ENCODE assay signal across 9 mouse cellular contexts in the genomic region with DNA sequence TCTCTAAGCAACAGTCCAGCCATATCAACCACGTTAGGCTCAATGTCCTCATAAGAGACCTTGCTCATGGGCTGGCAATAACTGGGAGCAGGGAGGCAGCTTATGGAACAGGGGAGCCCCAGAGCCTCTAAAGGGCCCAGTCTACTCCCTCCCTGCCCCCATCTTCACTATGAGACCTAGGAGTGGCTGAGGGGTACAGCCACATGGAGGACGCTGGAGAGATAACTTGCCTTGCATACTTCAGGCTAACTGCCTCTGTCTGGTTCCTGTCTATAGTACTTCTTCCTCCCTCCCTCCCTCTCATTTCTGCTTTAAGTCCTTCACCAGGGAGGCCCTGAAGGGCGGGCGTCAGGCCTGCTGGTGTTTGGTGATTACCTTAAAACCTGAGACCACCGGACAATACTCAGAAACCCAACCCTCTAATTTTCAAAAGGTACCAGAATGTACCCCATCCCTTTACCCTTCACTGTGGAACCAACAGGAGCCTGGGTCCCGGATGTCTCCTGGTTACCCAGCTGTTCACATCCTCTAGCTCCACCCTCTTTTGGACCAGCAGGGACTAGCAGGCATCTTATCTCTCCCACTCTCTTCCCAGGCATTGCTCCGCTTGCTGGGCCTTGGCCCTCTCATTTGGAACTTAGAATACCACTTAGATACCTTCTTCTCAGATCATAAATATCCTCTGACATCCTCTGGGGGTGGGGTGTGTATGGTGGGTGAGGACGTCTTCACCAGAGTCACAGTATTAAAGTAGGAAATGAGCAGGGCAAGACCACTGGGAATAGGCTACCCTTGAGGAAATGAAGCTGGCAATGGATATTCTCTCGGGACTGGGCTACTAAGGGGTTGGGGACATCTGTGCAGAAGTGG. TPM values are rescaled to one million over a fixed set of nuclear protein-coding genes. Genes with fewer than 3 reads are reported as not detected.
DNase-seq lines count a peak whose midpoint lies in the region; ATAC-seq and TF ChIP-seq lines count a peak whose summit lies in the region.
"Had no signal": no experiment of that assay in that cellular context is flagged by ENCODE, and none has a peak within 500 bp of the region (broad histone marks: within the 10 kb centered on the region; RNA-seq: fewer than 3 reads in every experiment).

No protein-coding gene starts in this region.

- H3K27me3 ChIP-seq in myocyte (ENCODE audit: control insufficient read depth, insufficient read depth, insufficient read length), result no peaks in the 10 kb centered on the region

- H3ac ChIP-seq in myocyte (ENCODE audit: control insufficient read depth, insufficient read length), result no peak overlapping the region

- peak overlapping the region; percentile 72 for H3K27ac ChIP-seq in left cerebral cortex, adult 2 months
- peak overlapping the region; percentile 62; the same call in 1 of the 2 replicates for H3K27ac ChIP-seq in embryonic fibroblast, embryonic 13.5 days (ENCODE audit: insufficient read depth, low read length)

- peak; percentile 94 for DNase-seq in heart, adult 11 months
- DNase-seq in heart, adult 9 months (ENCODE audit: low spot score in 2 of 2), result no peak
- no peak for DNase-seq in left cerebral cortex, adult 2 months (ENCODE audit: extremely low spot score in 1 of 2, low spot score in 2 of 2)
- no peak for DNase-seq in left cerebral cortex, postnatal 4 days
- DNase-seq in right cerebral cortex, adult 18-20 months, result no peak
- DNase-seq: cerebellum, adult 18-20 months had no signal

- H3K79me2 ChIP-seq in myocyte (ENCODE audit: control insufficient read depth, insufficient read depth), result peaks cover 34% of the 10 kb centered on the region

- no peak for ATAC-seq in CD4-positive, CD25-positive, alpha-beta regulatory T cell, adult 4 months

- intact Hi-C loops in left cerebral cortex, adult 2 months (cut with DNase I), result no loop called here
- intact Hi-C loops in left cerebral cortex, postnatal 4 days (cut with DNase I), result no loop called here

- TF ChIP-seq CTCF in left cerebral cortex, adult 2 months (IDR thresholded peaks at IDR 0.05), result no peak
- no peak for TF ChIP-seq CTCF in embryonic fibroblast, embryonic 13.5 days (IDR thresholded peaks at IDR 0.05; ENCODE audit: borderline replicate concordance, insufficient read depth, low read length)

- H3K4me2 ChIP-seq in myocyte (ENCODE audit: low read depth), result peak overlapping the region; percentile 65

- no peak overlapping the region for H3K4me3 ChIP-seq in left cerebral cortex, adult 2 months
- H3K4me3 ChIP-seq in embryonic fibroblast, embryonic 13.5 days (ENCODE audit: insufficient read depth, low read length), result no peak overlapping the region
- H3K4me3 ChIP-seq in myocyte, result no peak overlapping the region

- peaks cover 9% of the 10 kb centered on the region; the same call in 1 of the 2 replicates for H3K4me1 ChIP-seq in embryonic fibroblast, embryonic 13.5 days (ENCODE audit: control insufficient read depth, insufficient read depth, low read length)

- TF ChIP-seq POLR2A in embryonic fibroblast, embryonic 13.5 days (IDR thresholded peaks at IDR 0.05; ENCODE audit: low read depth, low read length), result no peak
- no peak for TF ChIP-seq POLR2A in myocyte (IDR thresholded peaks at IDR 0.05; ENCODE audit: insufficient read length, low read depth)

- no peaks in the 10 kb centered on the region for H3K36me3 ChIP-seq in myocyte (ENCODE audit: control insufficient read depth, insufficient read depth)

TF ChIP-seq in myocyte, 11 proteins besides CTCF, POLR2A, EP300 and RAD21:
- no peak for TF ChIP-seq E2F4 (IDR thresholded peaks at IDR 0.05; ENCODE audit: insufficient read depth)
- no peak for TF ChIP-seq TCF3 (IDR thresholded peaks at IDR 0.05; ENCODE audit: insufficient read length, low read depth)
- no peak for TF ChIP-seq SRF (IDR thresholded peaks at IDR 0.05; ENCODE audit: control insufficient read depth, insufficient read length, low read depth)
- TF ChIP-seq USF1 (IDR thresholded peaks at IDR 0.05; ENCODE audit: low read depth), result no peak
- TF ChIP-seq MYOD1 (IDR thresholded peaks at IDR 0.05; ENCODE audit: control insufficient read depth in 1 of 3, insufficient read length in 2 of 3, low read depth in 2 of 3), result no peak
- no peak for TF ChIP-seq POLR2AphosphoS2 (IDR thresholded peaks at IDR 0.05; ENCODE audit: insufficient read length, low read depth)
- TF ChIP-seq MYOG (IDR thresholded peaks at IDR 0.05; ENCODE audit: control insufficient read depth in 1 of 3, insufficient read depth in 1 of 3, insufficient read length in 2 of 3, low read depth in 2 of 3), result no peak
- no peak for TF ChIP-seq TCF12 (IDR thresholded peaks at IDR 0.05; ENCODE audit: insufficient read depth, poor library complexity, severe bottlenecking)
- no peak for TF ChIP-seq REST (IDR thresholded peaks at IDR 0.05; ENCODE audit: insufficient read depth, insufficient read length)
- TF ChIP-seq CEBPB (IDR thresholded peaks at IDR 0.05; ENCODE audit: insufficient read depth, poor library complexity, severe bottlenecking), result no peak
- TF ChIP-seq MAX (IDR thresholded peaks at IDR 0.05; ENCODE audit: low read depth), result no peak
TF ChIP-seq in myocyte: peak in this region for 0.

RNA-seq across cellular contexts. Expression of a gene that starts 1.8 kb away (rescaled TPM):
- 100 to 1,000 TPM; 853 to 870 TPM for total RNA-seq in left cerebral cortex, adult 2 months (2021)
- 1,000 to 10,000 TPM; 1,273 to 1,305 TPM for total RNA-seq in left cerebral cortex, postnatal 4 days (2021)
- 532 and 536 TPM in 2 replicates for polyA plus RNA-seq in embryonic fibroblast, embryonic 13.5 days (2011; ENCODE audit: insufficient read length, low read depth, missing spikeins)
- 265 TPM for polyA plus RNA-seq in myocyte (2012; fragmentation: generic; extraction: Trizol)
- 100 to 1,000 TPM; 291 TPM for polyA plus RNA-seq in CD4-positive, CD25-positive, alpha-beta regulatory T cell, adult 4 months (2017; shearing (Covaris generic))

RNA-seq across cellular contexts. Expression of a gene that starts 20.4 kb away (rescaled TPM):
- 1 to 10 TPM; 1.7 to 1.9 TPM for total RNA-seq in left cerebral cortex, adult 2 months (2021)
- total RNA-seq in left cerebral cortex, postnatal 4 days (2021), result not detected
- polyA plus RNA-seq in embryonic fibroblast, embryonic 13.5 days (2011; ENCODE audit: insufficient read length, low read depth, missing spikeins), result not detected in 2 replicates
- polyA plus RNA-seq in myocyte (2012; fragmentation: generic; extraction: Trizol), result not detected
- not detected for polyA plus RNA-seq in CD4-positive, CD25-positive, alpha-beta regulatory T cell, adult 4 months (2017; shearing (Covaris generic))
